ENCODE assay signal across 36 mouse cellular contexts in genomic region chr3:55129181-55129692, GRCm38 (mm10). TPM values are rescaled to one million over a fixed set of nuclear protein-coding genes. Genes with fewer than 3 reads are reported as not detected.
DNase-seq lines count a peak whose midpoint lies in the region; ATAC-seq and TF ChIP-seq lines count a peak whose summit lies in the region.
"Had no signal": no experiment of that assay in that cellular context is flagged by ENCODE, and none has a peak within 500 bp of the region (broad histone marks: within the 10 kb centered on the region; RNA-seq: fewer than 3 reads in every experiment).

No protein-coding gene starts in this region.

- no peaks in the 10 kb centered on the region for H3K9me3 ChIP-seq in liver, embryonic 16.5 days (replicated peaks; ENCODE audit: control insufficient read depth, low read length)
- no peaks in the 10 kb centered on the region for H3K9me3 ChIP-seq in liver, embryonic 11.5 days (ENCODE audit: control insufficient read depth, low read length)
- H3K9me3 ChIP-seq: heart, embryonic 12.5 days; kidney, embryonic 15.5 days; liver, embryonic 12.5 days had no signal

- H3K9ac ChIP-seq in heart, adult 2 months (ENCODE audit: low read depth, low read length): no peak overlapping the region
- H3K9ac ChIP-seq in liver, embryonic 16.5 days (ENCODE audit: low read depth, low read length): no peak overlapping the region
- H3K9ac ChIP-seq in liver, embryonic 11.5 days (ENCODE audit: low read depth, low read length): no peak overlapping the region
- H3K9ac ChIP-seq: forebrain, postnatal 0 days; heart, embryonic 12.5 days; kidney, embryonic 15.5 days; liver, embryonic 12.5 days had no signal

- no peak for TF ChIP-seq POLR2A in heart, adult 2 months (IDR thresholded peaks at IDR 0.05; ENCODE audit: insufficient read depth, low read depth, low read length)
- TF ChIP-seq POLR2A in cerebellum, adult 2 months (IDR thresholded peaks at IDR 0.05; ENCODE audit: borderline replicate concordance, insufficient read depth, low read length): no peak

- no peak for TF ChIP-seq CTCF in heart, adult 2 months (IDR thresholded peaks at IDR 0.05)
- TF ChIP-seq CTCF in cerebellum, adult 2 months (IDR thresholded peaks at IDR 0.05; ENCODE audit: borderline replicate concordance, insufficient read depth, low read depth, low read length): no peak

- no peak overlapping the region for H3K4me3 ChIP-seq in heart, adult 2 months
- no peak overlapping the region for H3K4me3 ChIP-seq in liver, embryonic 16.5 days (ENCODE audit: low read depth, low read length)
- no peak overlapping the region for H3K4me3 ChIP-seq in liver, embryonic 11.5 days (ENCODE audit: low read depth, low read length)
- H3K4me3 ChIP-seq in cerebellum, adult 2 months (replicated peaks; ENCODE audit: insufficient read depth, low read depth, low read length): no peak overlapping the region
- H3K4me3 ChIP-seq: erythroblast, embryonic 14.5 days; heart, embryonic 12.5 days; kidney, embryonic 15.5 days; liver, embryonic 12.5 days had no signal

- H3K4me2 ChIP-seq in liver, embryonic 16.5 days (ENCODE audit: low read depth, low read length): no peak overlapping the region
- no peak overlapping the region for H3K4me2 ChIP-seq in liver, embryonic 11.5 days
- H3K4me2 ChIP-seq: heart, embryonic 12.5 days; kidney, embryonic 15.5 days; liver, embryonic 12.5 days; midbrain, embryonic 11.5 days had no signal

- ATAC-seq in liver, embryonic 16.5 days (ENCODE audit: low read depth): 0 out of 2 replicates have a peak, but pooled peaks have one; percentile 9
- ATAC-seq in liver, embryonic 11.5 days (replicated peaks; ENCODE audit: low FRiP score): no peak
- peak; percentile 44 to 66; a peak in 2 of 4 replicates for ATAC-seq in hematopoietic stem cell, adult 5-6 weeks (replicated peaks in 1 of 2; ENCODE audit: insufficient read depth in 1 of 2, low FRiP score in 2 of 2, low TSS enrichment in 1 of 2, low read depth in 1 of 2, poor library complexity in 2 of 2, severe bottlenecking in 2 of 2)
- no peak for ATAC-seq in cerebellum, adult (ENCODE audit: insufficient number of reproducible peaks, low FRiP score, low TSS enrichment)
- ATAC-seq: forebrain, postnatal 0 days; hindbrain, embryonic 16.5 days; liver, embryonic 12.5 days; lung, postnatal 0 days; midbrain, embryonic 16.5 days had no signal

- no peaks in the 10 kb centered on the region for H3K79me2 ChIP-seq in heart, adult 2 months (replicated peaks; ENCODE audit: control insufficient read depth, insufficient read depth, low read length)

- H3K27ac ChIP-seq in heart, adult 2 months: no peak overlapping the region
- H3K27ac ChIP-seq in liver, embryonic 16.5 days (ENCODE audit: low read length): no peak overlapping the region
- no peak overlapping the region for H3K27ac ChIP-seq in liver, embryonic 11.5 days (ENCODE audit: low read depth, low read length)
- no peak overlapping the region for H3K27ac ChIP-seq in cerebellum, adult 2 months (ENCODE audit: insufficient read depth, low read length)
- H3K27ac ChIP-seq: kidney, embryonic 15.5 days; liver, embryonic 12.5 days had no signal

- no peak for TF ChIP-seq EP300 in heart, adult 2 months (IDR thresholded peaks at IDR 0.05; ENCODE audit: insufficient read depth, low read depth, low read length)

- no peaks in the 10 kb centered on the region for H3K27me3 ChIP-seq in heart, adult 2 months (ENCODE audit: control insufficient read depth, insufficient read depth, low read length)
- H3K27me3 ChIP-seq in liver, embryonic 16.5 days (ENCODE audit: control insufficient read depth, insufficient read depth, low read depth, low read length): no peaks in the 10 kb centered on the region
- no peaks in the 10 kb centered on the region for H3K27me3 ChIP-seq in liver, embryonic 11.5 days (replicated peaks; ENCODE audit: control insufficient read depth, insufficient read depth, low read length)
- no peaks in the 10 kb centered on the region for H3K27me3 ChIP-seq in cerebellum, adult 2 months (ENCODE audit: control insufficient read depth, insufficient read depth, low read length)
- H3K27me3 ChIP-seq: heart, embryonic 12.5 days; kidney, embryonic 15.5 days; liver, embryonic 12.5 days had no signal

- 79% methylated on average over 4 of the region's 4 CpGs for WGBS in heart, adult 2 months
- WGBS in liver, embryonic 16.5 days (ENCODE audit: insufficient replicate concordance): 63% methylated on average over 4 of the region's 4 CpGs
- WGBS in liver, embryonic 11.5 days: 77% methylated on average over 4 of the region's 4 CpGs
- WGBS in cerebellum, adult 2 months: 70% methylated on average over 4 of the region's 4 CpGs

- no peaks in the 10 kb centered on the region for H3K36me3 ChIP-seq in heart, adult 2 months (ENCODE audit: control insufficient read depth, insufficient read depth, low read length)
- H3K36me3 ChIP-seq in liver, embryonic 16.5 days (ENCODE audit: control insufficient read depth, insufficient read depth): peaks cover 9% of the 10 kb centered on the region; the same call in 1 of the 2 replicates
- H3K36me3 ChIP-seq in liver, embryonic 11.5 days (ENCODE audit: control insufficient read depth, insufficient read depth, low read length): peaks cover 25% of the 10 kb centered on the region

- intact Hi-C loops in heart, adult 2 months (cut with DNase I): no loop called here

- H3K4me1 ChIP-seq in heart, adult 2 months (ENCODE audit: control insufficient read depth, insufficient read depth, low read length): no peaks in the 10 kb centered on the region
- no peaks in the 10 kb centered on the region for H3K4me1 ChIP-seq in liver, embryonic 16.5 days (ENCODE audit: control insufficient read depth, low read depth, low read length)
- no peaks in the 10 kb centered on the region for H3K4me1 ChIP-seq in liver, embryonic 11.5 days (replicated peaks; ENCODE audit: control insufficient read depth, insufficient read depth, low read length)
- H3K4me1 ChIP-seq in cerebellum, adult 2 months (ENCODE audit: control insufficient read depth, insufficient read depth, low read length): no peaks in the 10 kb centered on the region
- H3K4me1 ChIP-seq: kidney, embryonic 15.5 days; liver, embryonic 12.5 days had no signal

- DNase-seq in heart, adult 11 months: peak; percentile 91
- no peak for DNase-seq in heart, adult 2 months
- DNase-seq in liver, embryonic 11.5 days (ENCODE audit: low spot score): no peak
- DNase-seq in adrenal gland, adult 18-20 months (ENCODE audit: low spot score in 2 of 2): no peak
- no peak for DNase-seq in cerebellum, adult 2 months
- DNase-seq: adrenal gland, adult 2 months; adrenal gland, postnatal 36 days; cerebellum, adult 11-12 months; cerebellum, postnatal 10 days; forebrain, postnatal 0 days; heart, postnatal 14 days; kidney, adult 18-20 months; kidney, postnatal 25 days; lung, adult 18-20 months; thymus, adult 2 months; thymus, postnatal 36 days had no signal

RNA-seq across cellular contexts. Expression of gene Ccdc169, which starts 7.9 kb away (rescaled TPM):
- not detected for total RNA-seq in heart, adult 2 months (2021)
- polyA plus RNA-seq in heart, adult 2 months (2012; rRNA removed): 0.09 TPM in 1 of 2 replicates, not detected in the other
- polyA plus RNA-seq in liver, embryonic 16.5 days (2015; fragmentation: Nextera tagmentation; extraction: Ambion mirVana): not detected in 2 replicates
- polyA plus RNA-seq in liver, embryonic 11.5 days (2014; fragmentation: Nextera tagmentation; extraction: Ambion mirVana): 0.08 TPM in 1 of 2 replicates, not detected in the other
- total RNA-seq in hematopoietic stem cell, adult 5-6 weeks (2017): 0.63 TPM in 1 of 2 replicates, not detected in the other
- total RNA-seq in adrenal gland, adult 18-20 months (2021): not detected
- 0.41 and 0.59 TPM in 2 replicates for polyA plus RNA-seq in cerebellum, adult 2 months (2012; rRNA removed)
- total RNA-seq: forebrain, postnatal 0 days; gastrocnemius, adult 8-10 months; neutrophil, adult 5-6 weeks had no signal
- polyA plus RNA-seq: adrenal gland, adult 2 months; erythroblast, embryonic 14.5 days; intestine, embryonic 14.5 days; liver, embryonic 12.5 days; lung, postnatal 0 days; midbrain, embryonic 11.5 days; thymus, adult 2 months had no signal

RNA-seq across cellular contexts. Expression of gene Spg20, which starts 17.3 kb away (rescaled TPM):
- total RNA-seq in heart, adult 2 months (2021): 10 to 100 TPM; 45.1 to 45.7 TPM
- polyA plus RNA-seq in heart, adult 2 months (2012; rRNA removed): 11.9 and 19.2 TPM in 2 replicates
- 7.4 and 7.6 TPM in 2 replicates for polyA plus RNA-seq in liver, embryonic 16.5 days (2015; fragmentation: Nextera tagmentation; extraction: Ambion mirVana)
- polyA plus RNA-seq in liver, embryonic 11.5 days (2014; fragmentation: Nextera tagmentation; extraction: Ambion mirVana): 27.9 and 30.9 TPM in 2 replicates
- total RNA-seq in hematopoietic stem cell, adult 5-6 weeks (2017): 40.2 and 48.3 TPM in 2 replicates
- total RNA-seq in adrenal gland, adult 18-20 months (2021): 10 to 100 TPM; 38.7 to 59.3 TPM
- 30.2 and 36.0 TPM in 2 replicates for polyA plus RNA-seq in cerebellum, adult 2 months (2012; rRNA removed)

RNA-seq across cellular contexts. Expression of gene Sohlh2, which starts 52.6 kb away (rescaled TPM):
- not detected for total RNA-seq in heart, adult 2 months (2021)
- not detected in 2 replicates for polyA plus RNA-seq in heart, adult 2 months (2012; rRNA removed)
- not detected in 2 replicates for polyA plus RNA-seq in liver, embryonic 16.5 days (2015; fragmentation: Nextera tagmentation; extraction: Ambion mirVana)
- polyA plus RNA-seq in liver, embryonic 11.5 days (2014; fragmentation: Nextera tagmentation; extraction: Ambion mirVana): not detected in 2 replicates
- total RNA-seq in hematopoietic stem cell, adult 5-6 weeks (2017): not detected in 2 replicates
- total RNA-seq in adrenal gland, adult 18-20 months (2021): not detected
- polyA plus RNA-seq in cerebellum, adult 2 months (2012; rRNA removed): not detected in 2 replicates
- total RNA-seq: adrenal gland, adult 2 months; adrenal gland, postnatal 36 days; forebrain, postnatal 0 days; gastrocnemius, adult 8-10 months; heart, postnatal 14 days; layer of hippocampus, adult 8-10 months; left cerebral cortex, postnatal 10 days; neutrophil, adult 5-6 weeks had no signal
- polyA plus RNA-seq: adrenal gland, adult 2 months; cortical plate, adult 2 months; erythroblast, embryonic 14.5 days; forebrain, embryonic 11.5 days; forebrain, postnatal 0 days; hindbrain, embryonic 11.5 days; intestine, embryonic 14.5 days; kidney, embryonic 15.5 days; limb, embryonic 11.5 days; liver, embryonic 12.5 days; lung, postnatal 0 days; midbrain, embryonic 11.5 days; midbrain, embryonic 16.5 days had no signal

Comparison
In these comparisons a context has a peak if more than half of its experiments do, and no peak if none do; other contexts are left out.
1. ATAC-seq: peak in liver, embryonic 16.5 days (single experiment) and hematopoietic stem cell, adult 5-6 weeks (2 of 2); none in liver, embryonic 11.5 days (single experiment) and cerebellum, adult (single experiment).